Mouse (Mus musculus) right cerebral cortex, adult 18-20 months (tissue): Measurements from ENCODE around the gene Gm20388.

ENCODE experiments used
- DNase-seq: peaks from one replicate; pipeline ENCODE4 v3.0.0; 2022; ENCODE audit warnings: mixed read lengths

The Gm20388 gene

DNA sequence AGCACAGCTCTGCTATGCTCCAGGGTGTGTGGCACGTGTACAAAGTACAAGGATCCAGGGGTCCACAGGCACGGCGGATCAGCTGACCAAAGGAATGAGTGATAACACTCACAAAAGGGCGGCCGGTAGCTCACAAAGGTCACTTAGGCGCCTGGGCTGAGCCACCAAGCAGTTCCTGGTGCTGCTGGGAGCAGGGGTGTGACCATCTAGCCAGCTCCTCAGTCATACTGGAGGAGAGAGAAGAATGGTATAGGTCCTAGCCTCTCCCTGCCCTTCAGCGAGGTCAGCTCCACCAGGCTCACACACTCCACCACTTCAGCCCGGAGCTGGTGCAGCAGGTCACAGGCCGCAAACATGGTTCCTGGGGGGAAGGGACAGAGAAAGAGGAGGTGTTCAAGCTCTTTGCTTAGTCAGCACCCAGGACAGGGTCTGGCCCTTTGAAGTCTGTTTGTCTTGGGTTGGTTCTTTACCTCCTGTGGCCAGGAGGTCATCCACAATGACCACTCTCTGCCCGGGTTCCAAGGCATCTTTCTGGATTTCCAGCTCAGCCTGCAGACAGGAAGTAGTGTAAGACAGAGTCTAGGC, 2664.1 kb downstream of the Gm20388 start:
- no peak for DNase-seq

DNA sequence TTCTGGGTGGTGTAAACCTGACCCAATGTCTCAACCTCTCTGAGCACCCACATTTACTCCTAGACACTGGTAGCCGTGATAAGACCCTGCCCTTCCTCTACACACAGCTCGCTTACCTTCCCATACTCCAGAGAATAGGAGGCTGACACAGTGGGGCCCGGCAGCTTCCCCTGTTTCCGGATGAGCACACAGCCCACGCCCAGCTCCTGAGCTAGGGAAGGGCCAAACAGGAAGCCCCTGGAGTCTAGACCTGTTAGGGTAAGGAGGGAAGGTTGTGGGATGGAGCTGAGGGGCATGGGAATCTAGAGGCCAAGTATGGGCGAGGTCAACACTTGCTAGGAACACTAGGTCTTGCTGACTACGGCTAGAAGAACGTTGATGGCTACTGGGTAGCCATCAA, 2664.6 kb downstream of the Gm20388 start:
- no peak for DNase-seq

DNA sequence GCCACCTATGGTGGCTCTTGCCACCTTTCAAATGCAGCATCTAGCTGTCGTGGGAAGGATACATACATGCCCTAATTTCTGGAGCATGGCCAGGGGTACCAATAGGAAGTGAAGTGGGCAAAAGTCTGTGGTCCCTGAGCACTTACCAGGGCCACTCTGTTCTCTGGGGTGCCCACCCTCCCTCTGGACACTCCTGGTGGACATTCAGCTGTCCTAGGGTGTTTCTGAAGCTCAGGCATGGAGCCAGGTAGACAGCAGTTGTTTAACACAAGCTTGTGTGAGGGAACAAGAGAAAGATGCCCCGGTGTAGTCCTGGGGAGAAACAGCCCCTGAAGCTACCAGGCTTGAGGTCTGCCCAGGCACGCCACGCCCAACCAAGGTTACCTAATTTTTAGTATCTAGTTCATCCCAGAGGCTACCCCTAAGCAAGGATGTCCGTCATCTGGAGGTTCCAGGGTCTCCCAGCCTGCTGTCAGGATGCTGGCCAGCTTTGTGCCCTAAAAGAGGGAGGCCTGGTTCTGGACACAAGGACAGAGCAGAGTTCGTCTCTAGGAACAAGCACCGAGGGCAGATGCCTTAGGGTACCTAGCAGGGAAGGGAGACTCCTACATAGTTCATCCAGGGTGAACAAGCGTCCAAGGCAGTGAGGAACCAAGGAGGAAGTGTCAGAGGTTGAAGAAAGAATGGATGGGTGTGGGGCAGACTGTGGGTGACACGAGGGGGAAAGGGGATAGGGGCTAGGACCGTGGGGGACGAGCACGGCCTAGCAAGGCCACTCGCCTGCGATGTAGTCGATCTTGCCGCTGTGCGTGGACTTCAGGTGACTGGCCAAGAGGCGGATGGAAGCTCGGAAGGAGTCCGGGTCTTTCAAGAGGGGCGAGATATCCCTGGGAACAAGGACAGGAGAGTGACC, 2665.3 kb downstream of the Gm20388 start:
- DNase-seq: no peak

DNA sequence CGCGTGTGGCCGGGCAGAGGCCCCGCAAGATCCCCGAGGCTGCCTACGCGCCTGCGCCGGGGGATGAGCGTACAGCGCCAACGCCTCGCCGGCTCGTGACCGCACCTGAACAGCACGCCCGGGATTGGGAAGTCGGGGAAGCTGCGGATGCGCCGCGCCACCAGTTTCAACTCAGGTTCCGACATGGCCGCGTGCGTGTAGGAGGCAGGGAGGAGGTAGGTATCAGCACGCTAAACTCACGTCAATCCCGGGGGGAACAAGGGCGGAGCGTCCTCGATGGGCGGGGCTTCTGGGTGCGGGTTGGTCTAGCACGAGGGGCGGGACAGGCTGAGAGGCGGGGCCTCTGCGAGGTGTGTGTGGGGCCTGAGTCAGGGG, 2666.0 kb downstream of the Gm20388 start, which contains the start of gene Aprt:
Aprt (minus strand) TSS at position 262 of the 375 bp plus-strand sequence.
- peak; percentile 96 for DNase-seq

DNA sequence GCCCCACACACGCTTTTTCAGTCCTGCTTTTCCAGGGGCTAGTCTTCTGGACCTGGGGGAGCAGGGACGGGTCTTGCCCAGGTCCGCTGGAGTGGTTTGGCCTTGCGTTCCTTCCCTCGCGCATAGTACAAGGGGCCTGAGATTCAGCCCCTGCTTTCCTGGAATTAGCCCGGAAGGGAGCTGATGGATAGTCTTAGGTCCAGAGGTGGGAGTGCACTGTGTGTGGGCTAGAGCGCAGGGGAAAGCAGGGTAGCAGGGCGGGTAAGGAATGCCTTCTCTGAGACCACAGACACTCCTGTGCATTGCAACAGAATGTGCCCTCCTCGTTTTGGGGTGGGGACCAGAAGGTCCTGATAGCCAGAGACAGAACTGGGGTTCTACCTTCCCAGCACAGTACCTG, 2666.5 kb downstream of the Gm20388 start:
- DNase-seq: no peak

DNA sequence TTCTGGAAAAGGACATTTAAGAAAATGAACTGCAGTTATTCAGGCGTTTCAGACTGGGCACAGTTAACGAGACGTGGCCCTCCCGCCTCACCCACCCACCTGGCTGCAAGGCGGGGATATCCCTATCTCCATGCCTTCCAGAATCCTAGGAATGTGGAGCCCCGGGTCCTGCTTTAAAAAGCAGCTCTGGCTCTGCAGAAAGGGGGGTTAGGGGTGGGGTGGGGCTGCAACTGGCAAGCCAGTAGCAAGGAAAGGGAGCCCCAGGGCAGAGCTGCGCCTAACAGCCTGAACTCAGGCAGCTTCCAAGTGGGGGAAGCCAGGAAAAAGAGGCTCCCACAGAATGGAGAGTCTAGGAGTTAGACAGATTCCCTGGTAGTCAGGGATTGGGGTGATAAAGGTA, 2668.6 kb downstream of the Gm20388 start:
- DNase-seq: no peak

DNA sequence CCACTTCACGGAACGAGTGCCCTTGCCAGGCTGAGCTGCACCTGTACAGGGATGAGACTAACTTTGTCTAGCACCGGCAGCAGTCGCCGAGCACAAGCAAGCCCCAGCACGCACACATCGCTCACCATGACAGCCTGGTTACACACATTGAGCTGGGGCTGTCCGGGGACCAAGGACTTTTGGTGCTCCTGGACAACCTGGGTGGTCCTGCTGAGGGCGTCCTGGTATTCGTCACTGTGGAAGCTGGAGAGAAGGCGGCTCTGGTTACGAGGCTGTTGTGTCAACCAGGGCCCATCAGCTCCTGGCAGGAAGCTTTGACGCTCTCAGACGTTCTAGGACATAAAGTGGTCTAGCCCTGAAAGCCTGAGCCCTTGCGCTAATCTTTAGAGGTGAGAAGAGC, 2670.3 kb downstream of the Gm20388 start:
- DNase-seq: no peak

DNA sequence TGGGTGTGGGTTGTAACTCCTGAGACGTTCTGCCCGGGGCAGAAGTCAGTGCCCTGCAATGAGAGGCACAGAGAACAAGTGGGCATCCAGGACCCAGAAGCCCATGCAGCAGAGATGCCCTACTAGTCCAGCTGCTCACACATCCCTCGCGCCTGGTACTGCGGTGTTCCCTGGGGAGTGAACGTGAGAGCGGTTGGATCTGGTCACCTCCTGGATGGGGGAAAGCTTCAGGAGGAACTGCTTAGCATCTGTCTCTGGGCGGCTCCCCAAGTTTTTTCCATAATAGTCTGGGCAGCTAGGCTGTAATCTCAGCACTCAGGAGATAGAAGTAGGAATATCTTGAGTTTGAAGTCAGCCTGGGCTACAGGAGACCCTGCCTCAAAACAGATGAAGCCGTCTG, 2674.3 kb downstream of the Gm20388 start:
- no peak for DNase-seq

DNA sequence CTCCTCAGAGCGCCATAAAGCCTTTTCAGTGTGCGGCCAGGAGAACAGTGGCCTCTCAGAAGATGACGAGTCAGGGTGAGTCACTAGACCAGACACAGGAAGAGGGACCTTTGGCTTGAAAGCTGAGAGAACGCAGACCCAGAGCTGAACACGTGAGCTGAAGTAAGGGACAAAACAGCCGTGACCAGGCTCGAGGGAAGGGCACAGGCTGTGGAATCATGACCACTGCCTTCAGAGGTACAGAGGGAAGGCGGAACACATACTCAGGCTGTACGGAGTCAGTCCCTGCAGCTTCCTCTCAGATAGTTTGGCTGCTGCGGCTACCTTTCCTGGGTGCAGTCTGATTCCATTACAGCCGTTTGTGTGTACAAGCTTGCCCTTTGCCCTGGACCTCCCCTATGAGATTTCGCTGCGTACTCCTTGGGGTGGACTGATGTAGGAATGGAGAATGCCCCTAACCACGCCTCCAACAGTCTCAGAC, 2674.8 kb downstream of the Gm20388 start:
- no peak for DNase-seq

DNA sequence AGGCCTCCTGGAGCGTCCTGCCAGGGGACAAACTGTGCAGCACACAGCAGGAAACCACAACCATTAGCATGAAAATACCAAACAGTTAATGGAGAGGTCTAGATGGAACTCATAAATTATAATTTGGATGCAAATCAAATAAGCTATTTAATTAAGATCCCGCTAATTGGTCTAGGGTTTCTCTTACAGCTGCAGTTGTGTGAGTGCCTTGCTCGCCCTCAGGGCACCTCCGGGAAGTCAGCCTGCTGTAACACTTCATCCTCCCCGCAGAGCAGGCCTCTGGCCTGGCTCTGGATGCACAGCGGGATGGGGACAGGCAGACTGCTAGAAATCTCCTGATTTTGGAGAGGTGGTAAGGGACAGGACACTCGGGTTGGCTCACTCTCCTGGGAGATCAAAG, 2675.5 kb downstream of the Gm20388 start:
- no peak for DNase-seq

DNA sequence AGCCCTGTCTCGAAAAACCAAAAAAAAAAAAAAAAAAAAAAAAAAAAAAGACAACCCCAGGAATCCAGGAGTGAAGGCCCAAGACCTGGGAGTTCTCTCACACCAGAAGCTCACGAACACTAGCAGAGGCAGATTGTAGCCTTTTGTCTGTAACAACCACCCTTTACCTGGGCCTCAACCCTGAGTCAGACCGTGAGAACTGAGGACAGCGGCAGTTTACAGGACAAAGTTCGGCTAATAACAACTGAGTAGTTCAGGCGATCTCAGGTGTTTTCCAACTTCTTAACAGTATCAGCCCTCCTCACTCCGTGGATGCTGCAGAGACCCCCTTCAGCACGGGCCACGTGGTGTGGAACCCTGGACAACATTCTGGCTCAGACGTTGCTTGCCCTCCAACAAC, 2676.1 kb downstream of the Gm20388 start:
- no peak for DNase-seq

DNA sequence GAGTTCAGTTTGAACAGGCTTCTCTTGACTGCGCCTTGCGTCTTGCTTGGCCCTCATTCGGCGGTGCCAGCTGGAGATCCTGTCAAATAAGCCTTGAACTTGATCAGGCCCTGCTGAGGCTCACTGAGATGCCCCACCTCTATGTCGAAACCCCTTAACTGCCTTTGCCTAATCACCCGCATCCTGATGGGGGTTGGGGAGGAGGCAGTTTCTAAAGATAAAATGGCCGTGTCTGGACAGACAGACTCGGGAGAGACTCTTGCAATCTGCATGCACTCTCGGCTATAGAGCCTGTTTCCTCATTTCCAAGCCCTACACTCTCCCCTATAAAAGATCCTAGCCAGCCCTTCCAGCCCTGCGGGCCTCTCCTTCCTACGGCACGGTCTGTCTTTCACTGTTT, 2682.6 kb downstream of the Gm20388 start:
- no peak for DNase-seq

DNA sequence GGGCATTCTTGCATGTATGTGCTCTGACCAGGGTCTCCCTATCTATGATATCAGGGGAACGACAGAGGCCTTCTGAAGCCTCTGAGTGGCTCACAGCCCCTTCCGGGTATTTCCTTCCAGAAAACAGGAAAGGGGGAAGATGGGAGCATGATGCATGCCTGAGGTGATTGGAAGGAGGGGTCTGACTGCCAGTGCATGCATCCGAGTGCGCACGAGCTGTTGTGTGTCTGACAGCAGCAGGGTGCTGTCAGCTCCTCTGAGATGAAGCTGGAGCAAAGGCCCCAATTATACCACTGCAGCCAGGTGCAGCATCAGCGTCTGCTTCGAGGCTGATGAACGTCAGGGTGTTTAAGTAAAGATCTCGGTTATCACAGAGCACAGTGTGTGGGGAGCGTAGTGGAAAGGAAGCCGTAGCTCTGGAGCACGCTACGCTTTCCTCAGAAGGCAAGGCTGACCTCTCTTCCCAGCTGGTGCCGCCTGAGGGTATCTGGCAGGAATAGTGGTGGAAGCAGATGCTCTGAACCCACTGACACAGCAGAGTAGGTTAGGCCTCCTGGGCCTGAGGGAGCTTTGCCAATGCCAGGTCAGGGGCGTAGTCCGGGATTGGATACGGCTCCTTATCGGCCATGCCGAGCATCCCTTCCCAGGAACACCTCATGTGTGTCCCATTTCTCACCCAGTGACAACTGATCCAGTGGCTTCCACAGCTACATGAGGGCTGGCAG, 2683.3 kb downstream of the Gm20388 start:
- no peak for DNase-seq

DNA sequence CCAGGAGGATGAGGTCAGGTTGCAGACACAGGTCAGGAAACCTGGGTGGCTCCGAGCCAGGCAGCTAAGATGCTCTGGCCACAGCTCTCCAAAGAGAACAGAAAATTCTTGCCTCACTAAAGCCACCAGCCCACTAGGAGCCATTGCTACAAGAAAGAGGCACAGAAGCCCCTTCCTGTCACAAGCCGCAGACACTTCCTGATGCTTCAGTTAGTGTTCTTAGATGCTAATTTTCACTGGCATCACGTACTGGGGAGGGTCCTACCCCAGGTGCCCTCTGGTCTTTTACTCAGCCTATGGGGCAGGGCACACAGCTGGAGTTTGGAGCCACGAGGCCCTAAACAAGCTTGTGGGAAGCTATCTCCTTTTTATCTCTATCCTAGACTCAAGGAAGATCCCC, 2685.4 kb downstream of the Gm20388 start:
- no peak for DNase-seq

DNA sequence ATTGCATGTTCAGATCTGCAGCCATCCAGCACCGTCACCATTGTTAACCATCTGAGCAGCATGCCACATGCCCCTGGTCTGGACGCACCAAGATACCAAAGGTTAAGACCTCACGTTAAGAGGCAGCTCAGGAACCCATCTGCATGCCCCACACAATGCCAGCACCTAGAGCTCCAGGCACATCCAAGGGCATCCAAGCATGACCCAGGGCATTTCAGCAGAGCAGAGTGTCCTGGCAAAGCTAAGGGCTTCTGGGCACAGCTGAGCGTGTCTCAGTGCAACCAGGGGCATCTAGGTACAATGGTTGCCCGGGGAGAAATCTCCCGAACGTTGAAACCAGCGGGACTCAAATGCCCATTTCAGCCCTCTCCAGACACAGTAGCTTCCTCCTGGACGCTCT, 2690.0 kb downstream of the Gm20388 start:
- DNase-seq: no peak

DNA sequence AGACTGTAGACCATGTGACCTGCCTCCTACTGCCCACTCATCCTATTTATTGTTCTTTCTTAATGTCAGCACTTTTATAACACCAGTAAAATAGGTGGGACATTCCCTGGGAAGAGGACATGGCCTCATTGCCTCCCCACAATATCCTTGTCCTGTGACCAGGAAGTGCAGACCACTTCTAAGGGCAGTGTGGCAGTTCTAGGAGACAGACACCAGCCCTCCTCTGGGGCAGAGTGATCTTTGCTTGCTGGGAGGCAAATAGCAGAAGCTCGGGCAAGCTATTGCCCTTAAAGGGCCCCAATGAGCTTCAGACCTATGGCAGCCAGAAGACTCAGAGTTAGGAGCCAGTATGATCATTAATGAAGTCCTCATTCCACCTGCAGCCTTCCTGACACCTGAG, 2694.0 kb downstream of the Gm20388 start:
- no peak for DNase-seq

DNA sequence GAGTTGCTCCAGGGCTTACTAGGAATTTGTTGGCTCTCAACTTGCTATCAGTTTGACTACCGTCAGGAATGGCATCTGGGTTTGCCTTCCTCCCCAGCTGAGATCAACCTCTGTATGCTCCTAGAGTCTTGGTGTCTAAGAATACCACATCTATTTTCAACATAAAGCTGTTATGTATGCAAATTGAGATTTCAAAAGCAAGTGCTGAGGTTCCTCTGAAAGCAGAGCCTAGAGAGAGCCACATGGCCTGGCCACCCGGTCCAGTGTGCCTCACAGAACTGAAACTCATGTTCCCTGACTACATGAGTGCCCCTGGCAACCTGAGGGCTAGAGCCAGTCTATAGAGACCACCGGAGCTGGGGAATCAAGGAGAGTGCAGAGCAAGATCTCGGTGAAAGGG, 2694.7 kb downstream of the Gm20388 start:
- no peak for DNase-seq

DNA sequence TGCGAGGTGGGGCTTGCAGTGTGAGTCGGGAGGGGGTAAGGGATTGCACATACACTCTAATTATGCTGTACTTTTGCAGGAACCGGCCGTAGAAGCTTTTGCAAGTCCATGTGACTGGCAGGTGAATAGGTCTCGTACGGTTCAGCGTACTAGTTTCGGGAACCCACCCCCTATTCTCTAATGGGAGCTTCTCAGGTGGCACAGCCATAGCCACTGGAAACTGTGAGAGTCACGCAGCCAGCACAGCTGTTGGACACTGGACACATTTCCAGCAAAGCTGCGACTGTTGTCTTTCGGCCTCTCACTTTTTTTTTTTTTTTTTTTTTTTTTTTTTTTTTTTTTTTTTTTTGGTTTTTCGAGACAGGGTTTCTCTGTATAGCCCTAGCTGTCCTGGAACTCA, 2696.2 kb downstream of the Gm20388 start:
- no peak for DNase-seq

DNA sequence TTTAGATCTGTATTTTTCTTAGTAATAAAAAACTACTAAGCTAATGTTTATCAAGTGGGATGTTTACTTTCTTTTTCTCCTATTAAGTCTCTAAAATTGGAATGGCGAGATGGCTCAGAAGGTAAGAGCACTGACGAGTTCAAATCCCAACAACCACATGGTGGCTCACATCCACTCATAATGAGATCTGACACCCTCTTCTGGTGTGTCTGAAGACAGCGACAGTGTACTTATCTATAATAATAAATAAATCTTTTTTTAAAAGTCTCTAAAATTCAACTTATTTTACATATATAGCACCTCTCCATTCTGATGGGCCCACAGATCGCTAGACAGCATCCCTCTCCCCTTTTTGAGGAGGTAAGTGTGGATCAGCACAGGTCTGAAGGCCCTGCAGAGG, 2699.6 kb downstream of the Gm20388 start:
- no peak for DNase-seq

DNA sequence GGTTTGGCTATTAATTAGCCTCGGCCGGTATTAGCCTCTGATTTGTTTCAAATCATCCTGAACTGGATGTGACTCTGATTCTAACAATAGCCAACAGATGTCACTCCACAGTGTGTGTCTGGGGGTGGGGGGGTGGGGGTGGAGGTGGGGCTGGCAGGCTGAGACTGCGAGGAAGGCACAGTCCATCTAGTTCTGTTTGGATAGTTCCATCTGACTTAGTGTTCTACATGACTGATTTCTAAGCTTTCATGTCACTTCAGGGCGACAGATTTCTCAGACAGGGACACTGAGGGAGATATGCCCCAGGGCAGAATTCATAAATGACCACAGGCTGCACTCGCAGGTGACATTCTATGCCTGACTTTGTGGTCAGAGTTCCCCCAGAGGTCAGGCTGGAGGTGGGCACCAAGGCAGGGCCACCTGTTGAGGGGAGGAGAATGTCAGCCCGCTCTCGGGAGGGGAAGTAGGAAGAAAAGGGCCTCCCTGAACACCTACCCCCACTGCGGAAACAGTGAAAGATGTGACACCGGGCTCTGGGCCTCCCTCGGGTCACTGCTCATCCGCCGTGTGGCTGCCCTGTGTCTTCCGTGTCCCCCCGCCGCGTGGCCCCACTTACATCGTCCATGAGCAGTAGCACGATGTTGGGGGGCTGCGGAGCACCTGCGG, 2700.1 kb downstream of the Gm20388 start:
- DNase-seq: no peak

DNA sequence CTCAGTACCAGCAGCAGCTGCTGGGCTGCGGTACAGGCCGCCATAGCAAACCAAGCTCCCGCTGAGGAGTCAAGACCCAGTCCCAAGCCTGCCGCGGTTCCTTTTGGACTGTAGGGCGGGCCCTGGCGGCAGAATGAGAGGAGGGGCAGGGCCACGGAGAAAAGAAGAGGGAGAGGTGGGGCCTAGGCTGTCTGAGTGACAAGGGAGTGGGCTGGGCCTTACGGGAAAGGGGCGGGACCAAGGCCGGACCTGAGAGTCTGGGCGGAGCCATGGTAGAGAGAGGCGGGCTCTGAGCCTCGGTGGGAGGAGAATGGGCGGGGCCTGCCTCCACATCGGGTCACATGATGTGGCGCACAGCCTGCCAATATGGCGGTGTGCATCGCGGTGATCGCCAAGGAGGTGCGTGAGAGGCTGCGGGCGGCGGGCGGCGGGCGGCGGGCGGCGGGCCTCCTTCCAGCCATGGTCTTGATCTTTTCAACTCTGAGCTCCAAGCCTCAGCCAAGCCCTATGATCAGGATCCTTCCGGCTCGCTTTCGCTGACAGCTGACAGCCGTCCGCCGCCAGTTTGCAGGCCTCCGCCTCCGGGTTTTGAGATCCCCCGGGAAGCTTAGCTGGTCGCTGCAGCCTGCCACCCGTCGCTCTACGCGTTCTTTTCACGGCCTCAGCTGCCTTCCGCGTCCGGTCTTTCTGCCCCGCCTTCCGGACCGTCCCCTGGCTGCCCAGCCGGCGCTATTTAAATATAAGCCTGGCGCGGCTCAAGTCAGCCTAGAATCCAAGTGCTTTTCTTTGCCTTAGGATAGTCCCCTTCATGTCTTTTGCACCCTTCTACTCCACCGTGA, 2700.9 kb downstream of the Gm20388 start, which contains the start of the genes Galns and Trappc2l:
Galns (minus strand) TSS at position 169 of the 839 bp plus-strand sequence.
Trappc2l (plus strand) TSS at position 346 of the 839 bp plus-strand sequence.
- peak; percentile 96 for DNase-seq
